Mouse (Mus musculus): ENCODE results near the gene Pmpca. TPM values are rescaled to one million over a fixed set of nuclear protein-coding genes. Genes with fewer than 3 reads are reported as not detected.

Pmpca gene
- polyA plus RNA-seq, 1 experiment = 116 TPM

- no peak for TF ChIP-seq CTCF (IDR thresholded peaks at IDR 0.05; ENCODE audit: borderline replicate concordance, extremely low read depth, insufficient read depth, insufficient read length)
- DNase-seq (ENCODE audit: low read depth) = no peak
These were observed 48.1 kb downstream of the Pmpca start for GRCm38 (mm10) chr2:26437221-26437620.

DNA sequence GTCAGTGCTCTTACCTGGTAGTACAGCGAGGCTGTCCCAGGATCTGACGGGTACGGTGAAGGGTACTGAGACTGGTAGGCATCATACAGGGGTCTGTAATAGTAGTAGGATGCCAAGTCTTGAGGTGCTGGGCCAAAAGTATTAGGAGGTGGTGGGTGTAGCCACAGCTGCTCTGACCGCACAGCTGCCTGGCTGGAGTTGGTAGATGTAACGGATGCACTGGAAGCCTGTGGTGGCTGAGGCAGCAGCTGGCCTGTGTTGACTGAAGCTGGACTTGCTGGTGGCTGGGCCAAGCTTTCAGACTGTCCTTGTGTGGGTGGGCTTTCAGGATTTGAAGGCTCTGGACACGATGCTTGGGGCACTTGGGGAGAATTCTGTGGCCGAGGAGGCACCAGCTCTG is 49.2 kb downstream of the Pmpca start:
- no peak for TF ChIP-seq CTCF (IDR thresholded peaks at IDR 0.05; ENCODE audit: borderline replicate concordance, extremely low read depth, insufficient read depth, insufficient read length)
- TF ChIP-seq POLR2A (IDR thresholded peaks at IDR 0.05; ENCODE audit: borderline replicate concordance, extremely low read depth, insufficient read depth, insufficient read length, poor library complexity, severe bottlenecking) = no peak
- no peak for DNase-seq (ENCODE audit: low read depth)

DNA sequence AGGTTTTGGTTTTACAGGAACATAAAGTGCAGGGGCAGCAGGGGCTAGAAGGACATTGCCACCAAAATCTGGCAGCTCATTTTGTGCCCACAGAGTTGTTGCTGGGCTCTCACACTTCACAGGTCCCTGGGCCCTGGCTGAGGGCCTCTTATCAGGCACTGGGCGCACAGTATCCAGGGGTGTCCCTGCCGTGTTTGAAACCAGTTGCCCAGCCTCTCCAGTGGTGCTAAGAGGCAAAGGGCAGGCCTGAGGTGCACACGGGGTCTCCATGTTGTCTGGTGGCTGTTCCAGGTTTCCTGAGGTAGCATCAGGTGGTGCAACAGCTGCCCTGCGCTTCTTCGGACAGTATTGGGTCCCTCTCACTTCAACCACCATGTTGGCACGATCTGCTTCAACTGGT is 50.5 kb downstream of the Pmpca start:
- TF ChIP-seq CTCF (IDR thresholded peaks at IDR 0.05; ENCODE audit: borderline replicate concordance, extremely low read depth, insufficient read depth, insufficient read length) (no peak), POLR2A (IDR thresholded peaks at IDR 0.05; ENCODE audit: borderline replicate concordance, extremely low read depth, insufficient read depth, insufficient read length, poor library complexity, severe bottlenecking) (no peak)

GRCm38 (mm10) chr2:26441261-26441660 is 52.1 kb downstream of the Pmpca start:
- TF ChIP-seq CTCF (IDR thresholded peaks at IDR 0.05; ENCODE audit: borderline replicate concordance, extremely low read depth, insufficient read depth, insufficient read length) (no peak), POLR2A (IDR thresholded peaks at IDR 0.05; ENCODE audit: borderline replicate concordance, extremely low read depth, insufficient read depth, insufficient read length, poor library complexity, severe bottlenecking) (no peak)
- no peak for DNase-seq (ENCODE audit: low read depth)

More for the DNA sequence above, 50.5 kb downstream of the Pmpca start:
- DNase-seq (ENCODE audit: low read depth) = no peak

DNA sequence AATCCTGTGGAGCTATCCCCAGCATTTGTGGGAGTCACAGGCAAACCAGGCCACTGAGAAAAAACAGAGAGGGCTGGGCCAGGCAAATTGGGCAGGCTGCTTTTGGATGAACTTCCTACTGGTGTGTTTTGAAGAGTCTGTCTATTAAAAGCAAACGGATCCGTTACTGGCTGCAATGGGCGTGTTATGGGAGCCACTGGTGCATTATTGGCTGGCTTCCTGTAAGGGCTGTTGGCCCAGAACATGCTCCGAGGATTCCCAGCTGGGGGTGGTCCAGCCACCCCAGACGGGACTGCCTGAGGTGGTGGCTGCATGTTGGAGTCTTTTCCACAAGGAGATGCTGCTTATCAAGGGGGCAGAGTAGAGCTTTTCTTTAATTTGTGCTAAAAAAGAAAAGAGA is 52.5 kb downstream of the Pmpca start:
- DNase-seq (ENCODE audit: low read depth) = no peak

DNA sequence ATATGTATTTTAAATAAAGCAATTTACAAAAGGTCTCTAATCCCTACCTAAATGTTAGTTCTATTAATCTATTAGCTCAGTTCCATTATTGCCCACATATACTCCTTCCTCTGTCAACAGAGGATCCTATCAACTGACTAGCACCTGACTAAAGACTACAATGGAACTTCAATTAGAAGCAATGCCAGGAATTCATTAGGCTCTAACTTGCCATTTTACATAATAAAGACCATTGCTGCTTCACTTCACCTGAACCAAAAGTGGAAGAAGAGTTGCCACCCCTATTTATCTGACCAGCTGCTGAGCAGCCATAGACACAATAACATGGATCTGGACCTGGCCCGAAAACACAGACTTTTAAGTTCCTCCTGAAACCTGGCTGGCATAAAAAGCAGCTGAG is 53.7 kb downstream of the Pmpca start:
- DNase-seq (ENCODE audit: low read depth) = no peak
- no peak for TF ChIP-seq CTCF (IDR thresholded peaks at IDR 0.05; ENCODE audit: borderline replicate concordance, extremely low read depth, insufficient read depth, insufficient read length)
- TF ChIP-seq POLR2A (IDR thresholded peaks at IDR 0.05; ENCODE audit: borderline replicate concordance, extremely low read depth, insufficient read depth, insufficient read length, poor library complexity, severe bottlenecking) = no peak

More for the DNA sequence above, 52.5 kb downstream of the Pmpca start:
- TF ChIP-seq POLR2A (IDR thresholded peaks at IDR 0.05; ENCODE audit: borderline replicate concordance, extremely low read depth, insufficient read depth, insufficient read length, poor library complexity, severe bottlenecking) (no peak), CTCF (IDR thresholded peaks at IDR 0.05; ENCODE audit: borderline replicate concordance, extremely low read depth, insufficient read depth, insufficient read length) (no peak)

GRCm38 (mm10) chr2:26443876-26444275 is 54.7 kb downstream of the Pmpca start:
- no peak for DNase-seq (ENCODE audit: low read depth)
- TF ChIP-seq CTCF (IDR thresholded peaks at IDR 0.05; ENCODE audit: borderline replicate concordance, extremely low read depth, insufficient read depth, insufficient read length) (no peak), POLR2A (IDR thresholded peaks at IDR 0.05; ENCODE audit: borderline replicate concordance, extremely low read depth, insufficient read depth, insufficient read length, poor library complexity, severe bottlenecking) (no peak)

GRCm38 (mm10) chr2:26444368-26444767 is 55.2 kb downstream of the Pmpca start:
- no peak for TF ChIP-seq POLR2A (IDR thresholded peaks at IDR 0.05; ENCODE audit: borderline replicate concordance, extremely low read depth, insufficient read depth, insufficient read length, poor library complexity, severe bottlenecking)
- TF ChIP-seq CTCF (IDR thresholded peaks at IDR 0.05; ENCODE audit: borderline replicate concordance, extremely low read depth, insufficient read depth, insufficient read length) = no peak
- DNase-seq (ENCODE audit: low read depth) = no peak

DNA sequence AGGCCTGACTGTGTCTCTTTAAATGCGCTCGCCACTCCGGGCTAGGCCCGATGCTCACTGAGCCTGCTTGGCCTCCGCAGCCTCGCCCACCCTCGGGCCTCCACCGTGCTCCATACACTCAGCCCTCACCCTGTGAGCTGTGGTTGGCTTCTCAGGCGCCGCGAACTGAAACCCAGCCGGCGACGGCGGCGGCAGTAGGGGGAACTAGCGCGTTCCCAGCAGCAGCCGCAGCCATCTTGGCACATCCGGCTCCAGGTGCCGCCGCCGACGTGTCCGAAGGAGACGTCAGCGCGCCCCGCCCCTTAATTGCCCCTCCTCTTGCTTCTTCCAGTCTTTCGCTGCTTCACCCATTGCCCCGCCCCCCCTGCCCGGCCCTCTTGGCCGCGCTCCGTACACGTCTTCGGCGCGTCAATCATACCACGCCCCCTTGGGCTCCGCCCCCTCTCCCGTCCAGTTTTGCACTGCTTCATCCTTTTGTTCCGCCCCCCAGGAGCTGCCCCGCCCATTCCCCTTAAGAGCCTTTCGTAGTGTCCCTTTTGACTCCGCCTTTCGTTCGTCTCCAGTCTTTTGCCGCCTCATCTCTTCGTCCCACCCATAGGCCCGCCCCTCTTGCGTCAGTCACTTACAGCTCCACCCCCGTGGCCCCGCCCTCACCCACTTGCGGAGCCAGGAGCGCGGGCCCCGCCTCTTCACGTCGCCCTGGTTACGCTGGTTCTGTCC is 56.0 kb downstream of the Pmpca start, which contains the start of gene Sec16a:
Gene Sec16a (minus strand): TSS at position 271 of the 720 bp plus-strand sequence.
- peak; percentile 100 for DNase-seq (ENCODE audit: low read depth)
- TF ChIP-seq POLR2A (IDR thresholded peaks at IDR 0.05; ENCODE audit: borderline replicate concordance, extremely low read depth, insufficient read depth, insufficient read length, poor library complexity, severe bottlenecking) (peak; percentile 66; the same call in 1 of the 2 replicates), CTCF (IDR thresholded peaks at IDR 0.05; ENCODE audit: borderline replicate concordance, extremely low read depth, insufficient read depth, insufficient read length) (no peak)

- peak; percentile 98 for DNase-seq (ENCODE audit: low read depth)
These were observed 56.7 kb downstream of the Pmpca start for GRCm38 (mm10) chr2:26445666-26446445.

DNA sequence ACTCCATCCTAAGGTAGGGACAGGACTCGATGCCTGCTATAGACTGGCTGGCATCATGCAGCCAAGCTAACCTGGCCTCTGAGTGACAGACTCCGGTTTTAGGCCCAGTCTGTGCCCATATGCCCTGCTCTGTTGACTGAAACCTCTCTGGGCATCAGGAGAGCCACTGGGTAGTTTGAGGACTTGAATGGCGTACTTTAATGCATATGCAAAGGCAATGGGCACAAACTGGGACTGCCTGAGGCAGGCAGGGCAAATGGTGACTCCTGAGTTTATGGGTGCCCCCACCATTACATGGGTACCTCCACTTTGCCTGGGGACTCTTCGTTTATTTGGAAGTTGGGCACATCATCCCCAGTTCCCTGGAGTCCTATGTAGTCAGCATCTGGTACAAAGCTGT is 57.5 kb downstream of the Pmpca start:
- TF ChIP-seq CTCF (IDR thresholded peaks at IDR 0.05; ENCODE audit: borderline replicate concordance, extremely low read depth, insufficient read depth, insufficient read length) = no peak
- no peak for TF ChIP-seq POLR2A (IDR thresholded peaks at IDR 0.05; ENCODE audit: borderline replicate concordance, extremely low read depth, insufficient read depth, insufficient read length, poor library complexity, severe bottlenecking)
- DNase-seq (ENCODE audit: low read depth) = no peak

More at GRCm38 (mm10) chr2:26445666-26446445, 56.7 kb downstream of the Pmpca start:
- TF ChIP-seq POLR2A (IDR thresholded peaks at IDR 0.05; ENCODE audit: borderline replicate concordance, extremely low read depth, insufficient read depth, insufficient read length, poor library complexity, severe bottlenecking) = no peak
- no peak for TF ChIP-seq CTCF (IDR thresholded peaks at IDR 0.05; ENCODE audit: borderline replicate concordance, extremely low read depth, insufficient read depth, insufficient read length)

Other genes with a start within 250 kb of the Pmpca start
- gene Lhx3, start 181.1 kb upstream of the Pmpca start, polyA plus RNA-seq (2012; rRNA removed) = 1.6 and 3.3 TPM in 2 replicates
- gene Qsox2, start 151.8 kb upstream of the Pmpca start, polyA plus RNA-seq (2012; rRNA removed) = 19.1 and 20.1 TPM in 2 replicates
- 1.4 and 1.9 TPM in 2 replicates for gene Ccdc187, start 94.8 kb upstream of the Pmpca start, polyA plus RNA-seq (2012; rRNA removed)
- 163 and 195 TPM in 2 replicates for gene Gpsm1, start 73.8 kb upstream of the Pmpca start, polyA plus RNA-seq (2012; rRNA removed)
- 31.0 and 32.8 TPM in 2 replicates for gene Dnlz, start 37.2 kb upstream of the Pmpca start, polyA plus RNA-seq (2012; rRNA removed)
- gene Card9, start 28.4 kb upstream of the Pmpca start, polyA plus RNA-seq (2012; rRNA removed) = 1.8 and 2.2 TPM in 2 replicates
- 52.9 and 53.8 TPM in 2 replicates for gene Snapc4, start 8.7 kb upstream of the Pmpca start, polyA plus RNA-seq (2012; rRNA removed)
- gene Entr1, start within 50 bp of the Pmpca start, polyA plus RNA-seq (2012; rRNA removed) = 222 and 255 TPM in 2 replicates
- gene Inpp5e, start 19.9 kb downstream of the Pmpca start, polyA plus RNA-seq (2012; rRNA removed) = 39.4 and 44.8 TPM in 2 replicates
- gene Sec16a, start 55.9 kb downstream of the Pmpca start, polyA plus RNA-seq (2012; rRNA removed) = 50.0 and 60.0 TPM in 2 replicates
- 30.5 and 42.4 TPM in 2 replicates for gene Notch1, start 127.3 kb downstream of the Pmpca start, polyA plus RNA-seq (2012; rRNA removed)
- 139 and 192 TPM in 2 replicates for gene Egfl7, start 190.7 kb downstream of the Pmpca start, polyA plus RNA-seq (2012; rRNA removed)
- gene Gm20532, start 197.3 kb downstream of the Pmpca start, polyA plus RNA-seq (2012; rRNA removed) = not detected in 2 replicates
- 5.5 and 6.1 TPM in 2 replicates for gene Agpat2, start 215.1 kb downstream of the Pmpca start, polyA plus RNA-seq (2012; rRNA removed)
- 119 and 133 TPM in 2 replicates for gene Fam69b, start 239.1 kb downstream of the Pmpca start, polyA plus RNA-seq (2012; rRNA removed)

All from brain, embryonic 14.5 days (tissue).